Mouse (Mus musculus): ENCODE measurements around the gene Mthfd2l. TPM values are rescaled to one million over a fixed set of nuclear protein-coding genes. Genes with fewer than 3 reads are reported as not detected.

Mthfd2l gene
- polyA plus RNA-seq, 1 experiment from 2014 or later, result 25.2 TPM

Other genes with a start within 250 kb of the Mthfd2l start
- gene Cxcl5, start 171.8 kb upstream of the Mthfd2l start, polyA plus RNA-seq (2015; fragmentation: Nextera tagmentation; extraction: Ambion mirVana), result 0.14 TPM in 1 of 2 replicates, not detected in the other
- gene Ppbp, start 162.6 kb upstream of the Mthfd2l start, polyA plus RNA-seq (2015; fragmentation: Nextera tagmentation; extraction: Ambion mirVana), result 2.8 and 2.9 TPM in 2 replicates
- gene Pf4, start 158.7 kb upstream of the Mthfd2l start, polyA plus RNA-seq (2015; fragmentation: Nextera tagmentation; extraction: Ambion mirVana), result 35.9 and 38.9 TPM in 2 replicates
- gene Cxcl3, start 145.0 kb upstream of the Mthfd2l start, polyA plus RNA-seq (2015; fragmentation: Nextera tagmentation; extraction: Ambion mirVana), result 0.24 TPM in 1 of 2 replicates, not detected in the other
- gene Cxcl15, start 136.6 kb upstream of the Mthfd2l start, polyA plus RNA-seq (2015; fragmentation: Nextera tagmentation; extraction: Ambion mirVana), result 0.46 and 2.2 TPM in 2 replicates
- gene Cxcl1, start 39.9 kb upstream of the Mthfd2l start, polyA plus RNA-seq (2015; fragmentation: Nextera tagmentation; extraction: Ambion mirVana), result 0.85 and 0.92 TPM in 2 replicates
- not detected in 2 replicates for gene Cxcl2, start 27.2 kb upstream of the Mthfd2l start, polyA plus RNA-seq (2015; fragmentation: Nextera tagmentation; extraction: Ambion mirVana)
- gene Epgn, start 96.3 kb downstream of the Mthfd2l start, polyA plus RNA-seq (2015; fragmentation: Nextera tagmentation; extraction: Ambion mirVana), result 0.19 and 0.24 TPM in 2 replicates
- 0.04 and 0.11 TPM in 2 replicates for gene Ereg, start 143.5 kb downstream of the Mthfd2l start, polyA plus RNA-seq (2015; fragmentation: Nextera tagmentation; extraction: Ambion mirVana)
- 0.30 and 1.3 TPM in 2 replicates for gene Areg, start 208.5 kb downstream of the Mthfd2l start, polyA plus RNA-seq (2015; fragmentation: Nextera tagmentation; extraction: Ambion mirVana)

Data from heart, embryonic 16.5 days (tissue).